35 mouse cellular contexts compared by ENCODE assay signal in genomic region chr14:103458340-103458739, GRCm38 (mm10). TPM values are rescaled to one million over a fixed set of nuclear protein-coding genes. Genes with fewer than 3 reads are reported as not detected.
"Had no signal": no experiment of that assay in that cellular context is flagged by ENCODE, and none has a peak within 500 bp of the region (broad histone marks: within the 10 kb centered on the region; RNA-seq: fewer than 3 reads in every experiment).

No protein-coding gene starts in this region.

- H3K9ac ChIP-seq: limb, embryonic 12.5 days; limb, embryonic 13.5 days; limb, embryonic 15.5 days; liver, embryonic 12.5 days; liver, embryonic 13.5 days; liver, embryonic 14.5 days; liver, embryonic 15.5 days; liver, postnatal 0 days; lung, embryonic 14.5 days; lung, embryonic 15.5 days; midbrain, embryonic 12.5 days; midbrain, embryonic 13.5 days; midbrain, embryonic 15.5 days; neural tube, embryonic 12.5 days had no signal

- H3K27me3 ChIP-seq: limb, embryonic 12.5 days; limb, embryonic 13.5 days; limb, embryonic 15.5 days; liver, embryonic 12.5 days; liver, embryonic 13.5 days; liver, embryonic 15.5 days; lung, embryonic 15.5 days; midbrain, embryonic 12.5 days; midbrain, embryonic 13.5 days; midbrain, embryonic 15.5 days; neural tube, embryonic 12.5 days had no signal

- ATAC-seq: liver, embryonic 12.5 days; liver, postnatal 0 days; lung, postnatal 0 days; midbrain, embryonic 13.5 days; midbrain, embryonic 15.5 days; midbrain, embryonic 16.5 days had no signal

- H3K9me3 ChIP-seq: limb, embryonic 10.5 days; limb, embryonic 12.5 days; limb, embryonic 13.5 days; limb, embryonic 15.5 days; liver, embryonic 12.5 days; liver, embryonic 13.5 days; liver, embryonic 15.5 days; lung, embryonic 15.5 days; megakaryocyte, embryonic 14.5 days; midbrain, embryonic 10.5 days; midbrain, embryonic 12.5 days; midbrain, embryonic 13.5 days; midbrain, embryonic 15.5 days; neural tube, embryonic 12.5 days had no signal

- H3K36me3 ChIP-seq: limb, embryonic 10.5 days; limb, embryonic 12.5 days; limb, embryonic 13.5 days; limb, embryonic 15.5 days; liver, embryonic 12.5 days; liver, embryonic 13.5 days; liver, embryonic 15.5 days; lung, embryonic 15.5 days; midbrain, embryonic 10.5 days; midbrain, embryonic 12.5 days; midbrain, embryonic 13.5 days; midbrain, embryonic 15.5 days; neural tube, embryonic 12.5 days had no signal

- H3K4me1 ChIP-seq: limb, embryonic 10.5 days; limb, embryonic 12.5 days; limb, embryonic 13.5 days; limb, embryonic 15.5 days; liver, embryonic 12.5 days; liver, embryonic 13.5 days; liver, embryonic 15.5 days; lung, embryonic 15.5 days; megakaryocyte, embryonic 14.5 days; midbrain, embryonic 15.5 days; neural tube, embryonic 12.5 days had no signal

- H3K4me2 ChIP-seq: limb, embryonic 12.5 days; limb, embryonic 13.5 days; limb, embryonic 15.5 days; liver, embryonic 11.5 days; liver, embryonic 12.5 days; liver, embryonic 13.5 days; liver, embryonic 15.5 days; lung, embryonic 14.5 days; lung, embryonic 15.5 days; midbrain, embryonic 11.5 days; midbrain, embryonic 12.5 days; midbrain, embryonic 13.5 days; midbrain, embryonic 15.5 days; neural tube, embryonic 12.5 days had no signal

- DNase-seq: left cerebral cortex, postnatal 4 days; liver; liver, embryonic 13.5 days; liver, postnatal 0 days; lung, adult 18-20 months; lung, adult 2 months; lung, embryonic 14.5 days; lung, postnatal 10 days; lung, postnatal 14 days; lung, postnatal 36 days; lung, postnatal 4 days; midbrain, embryonic 14.5 days had no signal

- H3K27ac ChIP-seq: limb, embryonic 10.5 days; limb, embryonic 12.5 days; limb, embryonic 13.5 days; limb, embryonic 15.5 days; liver, embryonic 12.5 days; liver, embryonic 13.5 days; liver, embryonic 14.5 days; liver, embryonic 15.5 days; lung, embryonic 15.5 days; macrophage; midbrain, embryonic 10.5 days; midbrain, embryonic 12.5 days; midbrain, embryonic 13.5 days; midbrain, embryonic 15.5 days; neural tube, embryonic 12.5 days had no signal

- H3K4me3 ChIP-seq: limb, embryonic 10.5 days; limb, embryonic 12.5 days; limb, embryonic 13.5 days; limb, embryonic 15.5 days; liver, embryonic 12.5 days; liver, embryonic 13.5 days; liver, embryonic 15.5 days; lung, embryonic 15.5 days; megakaryocyte, embryonic 14.5 days; midbrain, embryonic 10.5 days; midbrain, embryonic 12.5 days; midbrain, embryonic 13.5 days; midbrain, embryonic 15.5 days; myocyte; neural tube, embryonic 12.5 days had no signal

RNA-seq across cellular contexts. Expression of gene Scel, which starts 54.8 kb away (rescaled TPM):
- total RNA-seq: liver, adult 2 months; megakaryocyte-erythroid progenitor cell, adult 5-6 weeks; midbrain, postnatal 0 days had no signal
- polyA plus RNA-seq: liver, adult 2 months; liver, postnatal 0 days; myocyte had no signal
